ENCODE assay signal across 28 mouse cellular contexts in the genomic region with DNA sequence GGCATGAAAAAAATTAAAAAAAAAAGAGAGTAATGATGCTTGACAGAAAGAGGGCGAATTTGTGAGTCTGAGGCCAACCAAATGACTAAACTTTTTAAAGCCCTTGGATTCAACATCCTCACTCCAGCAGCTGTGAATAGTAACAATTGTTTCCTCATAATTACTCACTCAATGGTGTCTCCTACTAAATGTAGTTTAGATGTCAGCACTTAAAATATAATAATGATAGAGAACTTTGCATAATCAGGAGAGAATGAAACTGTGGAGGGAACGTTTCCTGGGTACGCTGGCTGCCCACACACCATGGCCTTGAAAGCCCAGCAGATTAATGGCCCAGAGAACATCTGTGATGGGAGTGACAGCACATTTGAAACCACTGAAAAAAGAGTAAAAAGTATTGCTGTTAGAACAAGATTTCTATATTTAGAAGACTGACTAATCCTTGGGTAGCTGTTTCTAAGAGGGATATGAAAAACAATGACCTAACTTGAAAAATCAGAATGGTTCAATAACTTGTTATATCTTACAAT.
DNase-seq lines count a peak whose midpoint lies in the region; ATAC-seq lines count a peak whose summit lies in the region.
"Had no signal": no experiment of that assay in that cellular context is flagged by ENCODE, and none has a peak within 500 bp of the region (broad histone marks: within the 10 kb centered on the region; RNA-seq: fewer than 3 reads in every experiment).

No protein-coding gene starts in this region.

- peak; percentile 82 for ATAC-seq in kidney, embryonic 15.5 days (replicated peaks; ENCODE audit: low FRiP score)
- ATAC-seq: activated CD4-positive, CD25-positive, alpha-beta regulatory T cell, adult 4 months; forebrain, embryonic 16.5 days; liver, embryonic 12.5 days; liver, postnatal 0 days had no signal

- no peak overlapping the region for H3K4me3 ChIP-seq in kidney, embryonic 15.5 days (replicated peaks)
- H3K4me3 ChIP-seq: embryonic facial prominence, embryonic 13.5 days; gastrocnemius, adult 2 months; heart, embryonic 13.5 days; liver, embryonic 12.5 days; midbrain, embryonic 12.5 days; myocyte; neural tube, embryonic 12.5 days had no signal

- intact Hi-C loops in left cerebral cortex, postnatal 36 days (cut with DNase I), result no loop called here

- no peak overlapping the region for H3K9ac ChIP-seq in kidney, embryonic 15.5 days
- H3K9ac ChIP-seq: embryonic facial prominence, embryonic 13.5 days; heart, embryonic 13.5 days; hindbrain, embryonic 14.5 days; liver, embryonic 12.5 days; liver, postnatal 0 days; midbrain, embryonic 12.5 days; neural tube, embryonic 12.5 days had no signal

- H3K9me3 ChIP-seq in kidney, embryonic 15.5 days (replicated peaks), result no peaks in the 10 kb centered on the region
- H3K9me3 ChIP-seq: embryonic facial prominence, embryonic 13.5 days; heart, embryonic 13.5 days; liver, embryonic 12.5 days; midbrain, embryonic 12.5 days; neural tube, embryonic 12.5 days had no signal

- no peaks in the 10 kb centered on the region for H3K36me3 ChIP-seq in kidney, embryonic 15.5 days
- H3K36me3 ChIP-seq: embryonic facial prominence, embryonic 13.5 days; heart, embryonic 13.5 days; liver, embryonic 12.5 days; midbrain, embryonic 12.5 days; neural tube, embryonic 12.5 days had no signal

- H3K27ac ChIP-seq in kidney, embryonic 15.5 days, result no peak overlapping the region
- H3K27ac ChIP-seq: embryonic facial prominence, embryonic 13.5 days; gastrocnemius, adult 2 months; heart, embryonic 13.5 days; hindbrain, embryonic 14.5 days; liver, embryonic 12.5 days; midbrain, embryonic 12.5 days; neural tube, embryonic 12.5 days had no signal

- H3K4me1 ChIP-seq in kidney, embryonic 15.5 days, result no peaks in the 10 kb centered on the region
- H3K4me1 ChIP-seq: embryonic facial prominence, embryonic 13.5 days; heart, embryonic 13.5 days; liver, embryonic 12.5 days; midbrain, embryonic 12.5 days; neural tube, embryonic 12.5 days had no signal

- DNase-seq in kidney, postnatal 10 days, result no peak
- DNase-seq in 3T3-L1 (ENCODE audit: low read depth, low spot score), result peak; percentile 4
- DNase-seq in brain, adult 2 months (ENCODE audit: low read depth, low spot score), result peak; percentile 36
- peak; percentile 8 for DNase-seq in skeletal muscle tissue, adult 2 months (ENCODE audit: low read depth, low spot score)
- no peak for DNase-seq in left cerebral cortex, adult 9 months (ENCODE audit: low spot score in 2 of 2)
- DNase-seq in left cerebral cortex, postnatal 36 days (ENCODE audit: low spot score in 2 of 2), result no peak
- DNase-seq: adrenal gland, adult 8-10 months; B cell, adult 2 months; cerebellum, adult 11 months; cerebellum, adult 9-10 months; gastrocnemius, adult 2 months; heart, postnatal 10 days; kidney, adult 18-20 months; left cerebral cortex, postnatal 4 days; liver, postnatal 0 days; lung, postnatal 36 days; thymus, adult 18-20 months; thymus, postnatal 25 days had no signal

- H3K27me3 ChIP-seq in kidney, embryonic 15.5 days, result no peaks in the 10 kb centered on the region
- H3K27me3 ChIP-seq: embryonic facial prominence, embryonic 13.5 days; heart, embryonic 13.5 days; liver, embryonic 12.5 days; midbrain, embryonic 12.5 days; neural tube, embryonic 12.5 days had no signal

- WGBS in kidney, embryonic 15.5 days, result 33% methylated on average over 3 of the region's 3 CpGs

- H3K4me2 ChIP-seq in kidney, embryonic 15.5 days, result no peak overlapping the region
- H3K4me2 ChIP-seq: embryonic facial prominence, embryonic 13.5 days; heart, embryonic 13.5 days; hindbrain, embryonic 14.5 days; liver, embryonic 12.5 days; midbrain, embryonic 12.5 days; neural tube, embryonic 12.5 days had no signal

Comparison
In these comparisons a context has a peak if more than half of its experiments do, and no peak if none do; other contexts are left out.
1. DNase-seq: peak in 3T3-L1 (single experiment), brain, adult 2 months (single experiment) and skeletal muscle tissue, adult 2 months (single experiment); none in kidney, postnatal 10 days (single experiment), left cerebral cortex, adult 9 months (0 of 2) and left cerebral cortex, postnatal 36 days (0 of 2).